Mouse (Mus musculus): ENCODE results near the gene D430041D05Rik. TPM values are rescaled to one million over a fixed set of nuclear protein-coding genes. Genes with fewer than 3 reads are reported as not detected.
A peak's percentile ranks its signal among the peaks of the same experiment; 100 is the strongest.

The D430041D05Rik gene
- polyA plus RNA-seq, 1 experiment from 2014 or later: 0.97 TPM

DNA sequence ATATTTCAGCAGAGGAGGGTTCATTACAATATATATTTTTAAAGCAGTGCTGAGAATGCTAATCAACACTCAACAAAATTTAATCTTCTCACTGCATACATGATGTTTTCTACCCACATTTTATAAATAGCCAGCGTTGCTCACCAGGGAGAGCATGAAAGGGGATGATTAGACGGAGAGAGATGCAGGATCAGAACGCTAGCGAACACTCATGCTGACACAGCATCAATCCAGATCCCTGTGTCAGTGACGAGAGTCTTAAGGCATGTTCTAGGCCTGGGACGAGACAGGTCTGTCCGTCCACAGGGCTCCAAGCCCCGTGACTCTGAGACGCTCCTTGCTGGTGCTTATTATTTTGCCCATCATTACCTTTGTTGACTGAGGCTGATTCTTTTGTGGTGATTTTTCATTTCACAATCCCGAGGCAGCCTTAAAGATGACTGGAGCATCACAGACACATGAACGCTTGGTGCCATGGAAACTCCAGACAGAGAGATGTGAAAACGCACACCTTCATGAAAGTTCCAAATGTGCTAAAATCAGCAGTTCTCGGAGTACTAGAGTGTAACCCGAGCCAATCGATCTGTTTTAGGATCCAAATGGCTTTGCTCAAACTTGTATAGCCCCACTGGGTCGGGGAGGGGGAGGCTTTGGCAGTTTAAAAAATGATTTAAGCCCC, 83.6 kb downstream of the D430041D05Rik start:
- no peaks in the 10 kb centered on the region for H3K27me3 ChIP-seq (ENCODE audit: control insufficient read depth, insufficient read depth, low read length)
- H3K27ac ChIP-seq (replicated peaks; ENCODE audit: low read depth, low read length): no peak overlapping the region
- no peak overlapping the region for H3K9ac ChIP-seq (ENCODE audit: low read length)
- no peaks in the 10 kb centered on the region for H3K9me3 ChIP-seq (ENCODE audit: control insufficient read depth, low read length)
- H3K4me1 ChIP-seq (ENCODE audit: control insufficient read depth, insufficient read depth, low read length): no peaks in the 10 kb centered on the region; the same call in 1 of the 2 replicates
- H3K4me2 ChIP-seq (ENCODE audit: low read depth, severe bottlenecking): no peak overlapping the region
- DNase-seq (ENCODE audit: low spot score) (no peak), ATAC-seq (ENCODE audit: insufficient number of reproducible peaks, low FRiP score, low TSS enrichment, low read depth) (no peak)
- no peaks in the 10 kb centered on the region for H3K36me3 ChIP-seq (ENCODE audit: control insufficient read depth, insufficient read depth, low read length)
- WGBS: 65% methylated on average over 16 of the region's 16 CpGs
- H3K4me3 ChIP-seq (ENCODE audit: low read depth, low read length): no peak overlapping the region

GRCm38 (mm10) chr2:104323773-104324172, 87.0 kb downstream of the D430041D05Rik start:
- 73% methylated on average over 6 of the region's 6 CpGs for WGBS

GRCm38 (mm10) chr2:104323351-104323750, 87.5 kb downstream of the D430041D05Rik start:
- WGBS: 89% methylated on average over 5 of the region's 5 CpGs
- DNase-seq (ENCODE audit: low spot score): no peak

More at GRCm38 (mm10) chr2:104323773-104324172, 87.0 kb downstream of the D430041D05Rik start:
- Histone ChIP-seq H3K9ac (ENCODE audit: low read length) (no peak overlapping the region), H3K27me3 (ENCODE audit: control insufficient read depth, insufficient read depth, low read length) (no peaks in the 10 kb centered on the region), H3K9me3 (ENCODE audit: control insufficient read depth, low read length) (no peaks in the 10 kb centered on the region), H3K4me3 (ENCODE audit: low read depth, low read length) (no peak overlapping the region), H3K36me3 (ENCODE audit: control insufficient read depth, insufficient read depth, low read length) (no peaks in the 10 kb centered on the region), H3K27ac (replicated peaks; ENCODE audit: low read depth, low read length) (no peak overlapping the region), H3K4me1 (ENCODE audit: control insufficient read depth, insufficient read depth, low read length) (peaks cover 9% of the 10 kb centered on the region), H3K4me2 (ENCODE audit: low read depth, severe bottlenecking) (no peak overlapping the region)
- ATAC-seq (ENCODE audit: insufficient number of reproducible peaks, low FRiP score, low TSS enrichment, low read depth): no peak
- DNase-seq (ENCODE audit: low spot score): no peak

DNA sequence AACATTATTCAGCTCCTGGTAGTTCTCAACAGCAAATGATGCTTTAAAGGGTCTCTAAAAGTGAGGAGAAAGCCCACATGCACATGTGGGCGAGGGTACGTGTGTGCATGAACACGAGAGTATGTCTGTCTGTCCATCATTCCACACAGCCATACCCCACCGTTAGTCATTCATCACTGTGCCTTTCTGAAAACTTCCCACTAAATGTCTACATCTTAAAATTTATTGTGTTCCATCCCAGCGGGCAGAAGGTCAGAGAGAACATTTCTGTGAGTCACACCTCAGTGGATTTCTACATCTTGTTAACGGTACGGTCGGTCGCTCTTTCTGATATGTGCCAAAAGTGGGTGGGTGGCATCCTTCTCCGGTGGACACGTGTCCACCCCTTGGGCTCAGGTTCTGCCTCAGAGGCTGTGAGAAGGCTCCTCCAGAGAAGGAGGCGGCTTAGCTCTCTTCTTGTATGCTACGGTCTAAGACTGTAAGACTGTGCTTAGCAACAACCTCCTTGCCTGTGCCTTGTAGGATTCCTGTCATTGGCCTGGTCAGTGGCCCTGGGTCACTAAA, 90.7 kb downstream of the D430041D05Rik start:
- no peak for DNase-seq (ENCODE audit: low spot score)
- H3K27ac ChIP-seq (replicated peaks; ENCODE audit: low read depth, low read length): no peak overlapping the region
- H3K27me3 ChIP-seq (ENCODE audit: control insufficient read depth, insufficient read depth, low read length): no peaks in the 10 kb centered on the region
- H3K4me3 ChIP-seq (ENCODE audit: low read depth, low read length): no peak overlapping the region
- no peaks in the 10 kb centered on the region for H3K36me3 ChIP-seq (ENCODE audit: control insufficient read depth, insufficient read depth, low read length)
- H3K4me2 ChIP-seq (ENCODE audit: low read depth, severe bottlenecking): no peak overlapping the region
- 94% methylated on average over 13 of the region's 13 CpGs for WGBS
- no peak for ATAC-seq (ENCODE audit: insufficient number of reproducible peaks, low FRiP score, low TSS enrichment, low read depth)
- no peaks in the 10 kb centered on the region for H3K9me3 ChIP-seq (ENCODE audit: control insufficient read depth, low read length)
- peaks cover 12% of the 10 kb centered on the region for H3K4me1 ChIP-seq (ENCODE audit: control insufficient read depth, insufficient read depth, low read length)
- no peak overlapping the region for H3K9ac ChIP-seq (ENCODE audit: low read length)

More at GRCm38 (mm10) chr2:104323351-104323750, 87.5 kb downstream of the D430041D05Rik start:
- no peak for ATAC-seq (ENCODE audit: insufficient number of reproducible peaks, low FRiP score, low TSS enrichment, low read depth)
- no peaks in the 10 kb centered on the region for H3K36me3 ChIP-seq (ENCODE audit: control insufficient read depth, insufficient read depth, low read length)
- no peaks in the 10 kb centered on the region for H3K27me3 ChIP-seq (ENCODE audit: control insufficient read depth, insufficient read depth, low read length)
- no peak overlapping the region for H3K4me3 ChIP-seq (ENCODE audit: low read depth, low read length)
- no peaks in the 10 kb centered on the region for H3K9me3 ChIP-seq (ENCODE audit: control insufficient read depth, low read length)
- no peak overlapping the region for H3K4me2 ChIP-seq (ENCODE audit: low read depth, severe bottlenecking)
- H3K4me1 ChIP-seq (ENCODE audit: control insufficient read depth, insufficient read depth, low read length): peaks cover 11% of the 10 kb centered on the region
- no peak overlapping the region for H3K9ac ChIP-seq (ENCODE audit: low read length)
- H3K27ac ChIP-seq (replicated peaks; ENCODE audit: low read depth, low read length): no peak overlapping the region

DNA sequence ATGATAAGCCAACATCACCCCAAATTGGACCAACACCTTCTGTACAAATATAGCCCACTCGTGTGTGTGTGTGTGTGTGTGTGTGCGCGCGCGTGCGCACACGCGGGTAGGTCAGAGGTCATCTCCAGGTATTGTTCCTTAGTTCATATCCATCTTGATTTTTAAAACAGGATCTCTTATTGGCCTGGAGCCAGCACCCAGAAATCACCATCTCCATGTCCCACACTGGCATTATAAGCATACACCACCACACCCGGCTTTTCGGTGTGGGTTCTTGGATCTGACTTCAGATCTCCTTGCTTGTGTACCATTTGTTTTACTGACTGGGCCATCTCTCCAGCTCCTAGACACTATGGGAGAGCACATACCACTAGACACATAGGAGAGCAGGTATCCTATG, 91.4 kb downstream of the D430041D05Rik start:
- H3K9me3 ChIP-seq (ENCODE audit: control insufficient read depth, low read length): no peaks in the 10 kb centered on the region
- no peak overlapping the region for H3K27ac ChIP-seq (replicated peaks; ENCODE audit: low read depth, low read length)
- WGBS: 93% methylated on average over 10 of the region's 10 CpGs
- H3K9ac ChIP-seq (ENCODE audit: low read length): no peak overlapping the region
- peaks cover 12% of the 10 kb centered on the region for H3K4me1 ChIP-seq (ENCODE audit: control insufficient read depth, insufficient read depth, low read length)
- no peak overlapping the region for H3K4me2 ChIP-seq (ENCODE audit: low read depth, severe bottlenecking)
- no peak overlapping the region for H3K4me3 ChIP-seq (ENCODE audit: low read depth, low read length)
- no peak for ATAC-seq (ENCODE audit: insufficient number of reproducible peaks, low FRiP score, low TSS enrichment, low read depth)
- H3K36me3 ChIP-seq (ENCODE audit: control insufficient read depth, insufficient read depth, low read length): no peaks in the 10 kb centered on the region
- H3K27me3 ChIP-seq (ENCODE audit: control insufficient read depth, insufficient read depth, low read length): no peaks in the 10 kb centered on the region
- no peak for DNase-seq (ENCODE audit: low spot score)

GRCm38 (mm10) chr2:104318881-104319280, 91.9 kb downstream of the D430041D05Rik start:
- Histone ChIP-seq H3K36me3 (ENCODE audit: control insufficient read depth, insufficient read depth, low read length) (no peaks in the 10 kb centered on the region), H3K9me3 (ENCODE audit: control insufficient read depth, low read length) (no peaks in the 10 kb centered on the region), H3K27ac (replicated peaks; ENCODE audit: low read depth, low read length) (no peak overlapping the region), H3K9ac (ENCODE audit: low read length) (no peak overlapping the region), H3K4me3 (ENCODE audit: low read depth, low read length) (no peak overlapping the region), H3K4me2 (ENCODE audit: low read depth, severe bottlenecking) (no peak overlapping the region), H3K4me1 (ENCODE audit: control insufficient read depth, insufficient read depth, low read length) (peaks cover 12% of the 10 kb centered on the region), H3K27me3 (ENCODE audit: control insufficient read depth, insufficient read depth, low read length) (no peaks in the 10 kb centered on the region)
- DNase-seq (ENCODE audit: low spot score) (peak; percentile 33), ATAC-seq (ENCODE audit: insufficient number of reproducible peaks, low FRiP score, low TSS enrichment, low read depth) (peak; percentile 57; the same call in 1 of the 2 replicates)
- WGBS: 45% methylated on average over 8 of the region's 8 CpGs

DNA sequence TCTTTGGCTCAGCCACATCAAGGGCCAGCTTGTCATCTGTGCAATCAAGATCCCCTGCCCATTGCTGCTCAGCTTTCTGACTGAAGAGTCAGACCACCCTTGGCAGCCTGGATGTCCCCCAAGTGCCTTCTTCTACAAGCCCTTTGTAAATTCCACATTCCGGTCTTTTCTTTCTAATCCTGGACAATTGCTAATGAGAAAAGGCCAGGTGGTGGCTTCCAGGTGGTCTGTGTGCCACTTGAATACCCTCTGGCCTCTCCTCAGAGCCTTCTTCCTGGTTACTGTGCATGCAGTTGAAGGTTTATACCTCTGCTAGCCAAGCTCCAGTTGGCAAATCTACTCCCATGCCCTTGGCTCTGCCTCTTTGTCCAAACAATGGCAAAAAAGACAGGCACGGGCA, 92.6 kb downstream of the D430041D05Rik start:
- no peak for DNase-seq (ENCODE audit: low spot score)
- Histone ChIP-seq H3K4me3 (ENCODE audit: low read depth, low read length) (no peak overlapping the region), H3K27ac (replicated peaks; ENCODE audit: low read depth, low read length) (no peak overlapping the region), H3K9me3 (ENCODE audit: control insufficient read depth, low read length) (no peaks in the 10 kb centered on the region), H3K4me2 (ENCODE audit: low read depth, severe bottlenecking) (no peak overlapping the region), H3K9ac (ENCODE audit: low read length) (no peak overlapping the region), H3K36me3 (ENCODE audit: control insufficient read depth, insufficient read depth, low read length) (no peaks in the 10 kb centered on the region), H3K4me1 (ENCODE audit: control insufficient read depth, insufficient read depth, low read length) (peaks cover 12% of the 10 kb centered on the region), H3K27me3 (ENCODE audit: control insufficient read depth, insufficient read depth, low read length) (no peaks in the 10 kb centered on the region)
- 79% methylated on average over 2 of the region's 2 CpGs for WGBS
- no peak for ATAC-seq (ENCODE audit: insufficient number of reproducible peaks, low FRiP score, low TSS enrichment, low read depth)

DNA sequence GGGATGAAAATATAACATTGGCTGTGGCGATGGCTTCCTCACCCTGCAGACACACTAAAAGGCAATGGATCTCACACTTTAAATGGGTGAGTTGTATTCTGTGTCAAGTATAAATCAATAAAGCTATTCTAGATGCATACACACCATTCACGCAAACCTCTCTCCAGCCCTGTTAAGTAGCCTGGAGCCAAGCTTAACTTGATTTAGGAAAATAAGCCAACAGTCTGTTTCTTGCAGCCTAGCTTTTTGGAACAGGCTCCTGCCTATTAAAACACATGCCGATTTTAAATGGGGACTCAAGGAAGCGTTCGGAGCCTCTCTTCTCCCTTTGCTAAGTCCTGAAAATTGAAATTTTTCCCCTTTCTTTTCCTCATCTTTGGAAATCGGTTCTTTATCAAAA, 93.2 kb downstream of the D430041D05Rik start:
- H3K4me2 ChIP-seq (ENCODE audit: low read depth, severe bottlenecking): no peak overlapping the region
- H3K9ac ChIP-seq (ENCODE audit: low read length): no peak overlapping the region
- WGBS: 83% methylated on average over 6 of the region's 6 CpGs

More for the DNA sequence above, 93.2 kb downstream of the D430041D05Rik start:
- Histone ChIP-seq H3K9me3 (ENCODE audit: control insufficient read depth, low read length) (no peaks in the 10 kb centered on the region), H3K27ac (replicated peaks; ENCODE audit: low read depth, low read length) (no peak overlapping the region), H3K4me3 (ENCODE audit: low read depth, low read length) (no peak overlapping the region), H3K36me3 (ENCODE audit: control insufficient read depth, insufficient read depth, low read length) (no peaks in the 10 kb centered on the region), H3K27me3 (ENCODE audit: control insufficient read depth, insufficient read depth, low read length) (no peaks in the 10 kb centered on the region), H3K4me1 (ENCODE audit: control insufficient read depth, insufficient read depth, low read length) (peaks cover 12% of the 10 kb centered on the region)
- DNase-seq (ENCODE audit: low spot score) (no peak), ATAC-seq (ENCODE audit: insufficient number of reproducible peaks, low FRiP score, low TSS enrichment, low read depth) (no peak)
